In genomic region chr5:124629641-124630040, GRCm38 (mm10) we compare ENCODE assay signal across 8 mouse cellular contexts. TPM values are rescaled to one million over a fixed set of nuclear protein-coding genes. Genes with fewer than 3 reads are reported as not detected.
DNase-seq lines count a peak whose midpoint lies in the region; ATAC-seq and TF ChIP-seq lines count a peak whose summit lies in the region.

No protein-coding gene starts in this region.

- intact Hi-C loops in gastrocnemius, adult 2 months (cut with DNase I), result no loop called here

- TF ChIP-seq CTCF in gastrocnemius, adult 2 months (IDR thresholded peaks at IDR 0.05), result no peak
- no peak for TF ChIP-seq CTCF in E14TG2a.4 (conservative IDR thresholded peaks at IDR 0.05; ENCODE audit: low read length)

- DNase-seq in gastrocnemius, adult 2 months, result no peak
- DNase-seq in gastrocnemius, adult 8-10 months (ENCODE audit: low spot score in 2 of 2), result no peak
- DNase-seq in hindbrain, embryonic 10.5 days (ENCODE audit: low spot score), result no peak
- DNase-seq in adrenal gland, postnatal 4 days (ENCODE audit: low spot score in 2 of 2), result no peak
- no peak for DNase-seq in cerebellum, adult 8-10 months

- ATAC-seq in limb, embryonic 13.5 days (ENCODE audit: low FRiP score, low read depth), result no peak
- no peak for ATAC-seq in neural tube, embryonic 13.5 days (ENCODE audit: low read depth)

- peak overlapping the region; percentile 94 for H3K4me2 ChIP-seq in limb, embryonic 13.5 days (replicated peaks)
- H3K4me2 ChIP-seq in neural tube, embryonic 13.5 days, result peak overlapping the region; percentile 96

- 34% methylated on average over 11 of the region's 11 CpGs for WGBS in hindbrain, embryonic 10.5 days
- 19% methylated on average over 11 of the region's 11 CpGs for WGBS in limb, embryonic 13.5 days
- WGBS in neural tube, embryonic 13.5 days, result 26% methylated on average over 11 of the region's 11 CpGs

- H3K9ac ChIP-seq in limb, embryonic 13.5 days, result peak overlapping the region; percentile 93
- peak overlapping the region; percentile 97 for H3K9ac ChIP-seq in neural tube, embryonic 13.5 days

- peak overlapping the region; percentile 84 for H3K4me3 ChIP-seq in gastrocnemius, adult 2 months
- H3K4me3 ChIP-seq in E14TG2a.4 (replicated peaks; ENCODE audit: low read length), result peak overlapping the region; percentile 97
- H3K4me3 ChIP-seq in hindbrain, embryonic 10.5 days, result peak overlapping the region; percentile 100
- H3K4me3 ChIP-seq in limb, embryonic 13.5 days, result peak overlapping the region; percentile 98
- peak overlapping the region; percentile 98 for H3K4me3 ChIP-seq in neural tube, embryonic 13.5 days

- H3K9me3 ChIP-seq in E14TG2a.4 (ENCODE audit: low read length), result no peaks in the 10 kb centered on the region
- no peaks in the 10 kb centered on the region for H3K9me3 ChIP-seq in hindbrain, embryonic 10.5 days
- no peaks in the 10 kb centered on the region for H3K9me3 ChIP-seq in limb, embryonic 13.5 days
- H3K9me3 ChIP-seq in neural tube, embryonic 13.5 days, result no peaks in the 10 kb centered on the region

- peak overlapping the region; percentile 90 for H3K27ac ChIP-seq in gastrocnemius, adult 2 months
- peak overlapping the region; percentile 87 for H3K27ac ChIP-seq in hindbrain, embryonic 10.5 days
- H3K27ac ChIP-seq in limb, embryonic 13.5 days, result no peak overlapping the region
- peak overlapping the region; percentile 74; the same call in 1 of the 2 replicates for H3K27ac ChIP-seq in neural tube, embryonic 13.5 days (replicated peaks)

- peaks cover 33% of the 10 kb centered on the region for H3K4me1 ChIP-seq in E14TG2a.4 (replicated peaks; ENCODE audit: low read depth, low read length)
- peaks cover 22% of the 10 kb centered on the region for H3K4me1 ChIP-seq in hindbrain, embryonic 10.5 days (replicated peaks)
- peaks cover 16% of the 10 kb centered on the region for H3K4me1 ChIP-seq in limb, embryonic 13.5 days
- H3K4me1 ChIP-seq in neural tube, embryonic 13.5 days (replicated peaks), result peaks cover 22% of the 10 kb centered on the region

- H3K27me3 ChIP-seq in E14TG2a.4 (ENCODE audit: insufficient read depth, low read length), result no peaks in the 10 kb centered on the region
- H3K27me3 ChIP-seq in hindbrain, embryonic 10.5 days (ENCODE audit: insufficient read depth, poor library complexity, severe bottlenecking), result no peaks in the 10 kb centered on the region
- no peaks in the 10 kb centered on the region for H3K27me3 ChIP-seq in limb, embryonic 13.5 days
- no peaks in the 10 kb centered on the region for H3K27me3 ChIP-seq in neural tube, embryonic 13.5 days

- H3K36me3 ChIP-seq in E14TG2a.4 (ENCODE audit: insufficient read depth, low read length), result peaks cover 34% of the 10 kb centered on the region
- peaks cover 43% of the 10 kb centered on the region for H3K36me3 ChIP-seq in hindbrain, embryonic 10.5 days
- H3K36me3 ChIP-seq in limb, embryonic 13.5 days, result peaks cover 18% of the 10 kb centered on the region
- peaks cover 31% of the 10 kb centered on the region for H3K36me3 ChIP-seq in neural tube, embryonic 13.5 days

RNA-seq across cellular contexts. Expression of gene Atp6v0a2, which starts 1.3 kb away (rescaled TPM):
- 10 to 100 TPM; 27.7 to 34.3 TPM for total RNA-seq in gastrocnemius, adult 2 months (2021)
- total RNA-seq in gastrocnemius, adult 8-10 months (2022), result 10 to 100 TPM; 29.1 to 38.6 (median 32.5) TPM
- 46.7 and 50.6 TPM in 2 replicates for polyA plus RNA-seq in hindbrain, embryonic 10.5 days (2016; fragmentation: Nextera tagmentation; extraction: Ambion mirVana)
- polyA plus RNA-seq in limb, embryonic 13.5 days (2015; fragmentation: Nextera tagmentation; extraction: Ambion mirVana), result 54.1 and 54.7 TPM in 2 replicates
- 38.5 and 51.4 TPM in 2 replicates for polyA plus RNA-seq in neural tube, embryonic 13.5 days (2015; fragmentation: Nextera tagmentation; extraction: Ambion mirVana)
- 10 to 100 TPM; 48.8 to 49.0 TPM for total RNA-seq in adrenal gland, postnatal 4 days (2021)

RNA-seq across cellular contexts. Expression of gene Gtf2h3, which starts 50.7 kb away (rescaled TPM):
- 10 to 100 TPM; 15.4 to 16.3 TPM for total RNA-seq in gastrocnemius, adult 2 months (2021)
- 10 to 100 TPM; 12.7 to 18.5 (median 16.5) TPM for total RNA-seq in gastrocnemius, adult 8-10 months (2022)
- polyA plus RNA-seq in hindbrain, embryonic 10.5 days (2016; fragmentation: Nextera tagmentation; extraction: Ambion mirVana), result 81.4 and 98.7 TPM in 2 replicates
- 74.4 and 78.5 TPM in 2 replicates for polyA plus RNA-seq in limb, embryonic 13.5 days (2015; fragmentation: Nextera tagmentation; extraction: Ambion mirVana)
- polyA plus RNA-seq in neural tube, embryonic 13.5 days (2015; fragmentation: Nextera tagmentation; extraction: Ambion mirVana), result 40.4 and 48.5 TPM in 2 replicates
- total RNA-seq in adrenal gland, postnatal 4 days (2021), result 10 to 100 TPM; 43.2 to 45.5 TPM

RNA-seq across cellular contexts. Expression of gene Eif2b1, which starts 50.7 kb away (rescaled TPM):
- 10 to 100 TPM; 36.7 to 38.5 TPM for total RNA-seq in gastrocnemius, adult 2 months (2021)
- 10 to 100 TPM; 33.3 to 42.9 (median 38.7) TPM for total RNA-seq in gastrocnemius, adult 8-10 months (2022)
- polyA plus RNA-seq in hindbrain, embryonic 10.5 days (2016; fragmentation: Nextera tagmentation; extraction: Ambion mirVana), result 81.6 and 84.9 TPM in 2 replicates
- polyA plus RNA-seq in limb, embryonic 13.5 days (2015; fragmentation: Nextera tagmentation; extraction: Ambion mirVana), result 67.9 and 76.0 TPM in 2 replicates
- polyA plus RNA-seq in neural tube, embryonic 13.5 days (2015; fragmentation: Nextera tagmentation; extraction: Ambion mirVana), result 67.6 and 82.6 TPM in 2 replicates
- total RNA-seq in adrenal gland, postnatal 4 days (2021), result 10 to 100 TPM; 54.2 to 58.5 TPM
